Mouse (Mus musculus): ENCODE data around the gene Olfr1238. TPM values are rescaled to one million over a fixed set of nuclear protein-coding genes. Genes with fewer than 3 reads are reported as not detected.

The Olfr1238 gene
- not detected in 2 replicates for polyA plus RNA-seq (2015; fragmentation: Nextera tagmentation; extraction: Ambion mirVana)

GRCm38 (mm10) chr2:89409576-89409975 is at the start of gene Olfr1238:
Gene Olfr1238 (minus strand): TSS chr2:89409676.

GRCm38 (mm10) chr2:89442900-89443299 is 33.4 kb upstream of the Olfr1238 start, which contains the start of gene Olfr1240:
Gene Olfr1240 (minus strand): TSS chr2:89443000.

DNA sequence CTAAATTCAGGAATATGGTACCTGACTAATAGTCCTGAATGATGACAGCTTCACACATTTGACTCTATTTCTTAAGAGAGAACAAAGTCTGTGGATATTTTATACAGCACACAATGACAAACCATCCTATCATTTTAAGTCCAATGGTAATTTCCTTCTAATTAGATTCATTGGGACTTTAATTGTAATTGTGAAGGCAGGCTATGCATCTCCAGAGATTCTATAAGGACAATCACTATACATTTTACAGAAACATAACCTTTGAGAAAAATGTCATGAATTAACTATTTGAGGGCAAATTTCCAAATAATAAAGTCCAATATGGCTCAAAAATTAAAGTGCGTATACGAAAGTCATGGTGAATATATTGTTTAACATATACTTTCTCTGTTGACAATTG is 10.8 kb upstream of the Olfr1238 start, which contains the start of gene Olfr1239:
Olfr1239 (minus strand) TSS at position 101 of the 400 bp plus-strand sequence.

DNA sequence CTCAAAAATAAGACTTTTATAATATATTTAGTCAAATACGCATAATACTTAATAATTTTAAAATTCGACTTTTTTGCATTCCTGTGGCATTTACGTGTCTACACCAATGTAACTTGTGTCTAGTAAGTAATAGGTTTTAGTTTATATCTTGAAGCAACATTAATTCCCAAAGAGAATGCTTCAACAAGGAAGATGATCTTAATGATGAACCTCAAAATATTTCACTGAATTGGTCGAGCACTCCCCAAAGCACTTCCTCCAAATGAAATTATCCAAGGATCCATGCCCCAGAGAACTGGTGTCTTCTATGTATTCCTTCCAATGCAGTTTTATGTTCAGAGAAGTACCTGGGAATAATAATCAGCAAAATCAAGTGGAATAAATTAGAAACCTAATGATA is 44.7 kb downstream of the Olfr1238 start, which contains the start of gene Olfr1234:
Olfr1234 (minus strand) TSS at position 101 of the 400 bp plus-strand sequence.

Other genes with a start within 250 kb of the Olfr1238 start
- gene Olfr1224-ps1, start 245.6 kb downstream of the Olfr1238 start, polyA plus RNA-seq (2015; fragmentation: Nextera tagmentation; extraction: Ambion mirVana) = not detected in 2 replicates
- gene Olfr1225, start 235.0 kb downstream of the Olfr1238 start, polyA plus RNA-seq (2015; fragmentation: Nextera tagmentation; extraction: Ambion mirVana) = not detected in 2 replicates
- gene Olfr1226, start 209.6 kb downstream of the Olfr1238 start, polyA plus RNA-seq (2015; fragmentation: Nextera tagmentation; extraction: Ambion mirVana) = not detected in 2 replicates
- gene Olfr1228, start 155.6 kb downstream of the Olfr1238 start, polyA plus RNA-seq (2015; fragmentation: Nextera tagmentation; extraction: Ambion mirVana) = not detected in 2 replicates
- not detected in 2 replicates for gene Olfr1229, start 121.7 kb downstream of the Olfr1238 start, polyA plus RNA-seq (2015; fragmentation: Nextera tagmentation; extraction: Ambion mirVana)
- gene Olfr1230, start 112.4 kb downstream of the Olfr1238 start, polyA plus RNA-seq (2015; fragmentation: Nextera tagmentation; extraction: Ambion mirVana) = not detected in 2 replicates
- not detected in 2 replicates for gene Olfr1231, start 102.6 kb downstream of the Olfr1238 start, polyA plus RNA-seq (2015; fragmentation: Nextera tagmentation; extraction: Ambion mirVana)
- gene Olfr1232, start 80.0 kb downstream of the Olfr1238 start, polyA plus RNA-seq (2015; fragmentation: Nextera tagmentation; extraction: Ambion mirVana) = not detected in 2 replicates
- not detected in 2 replicates for gene Olfr1233, start 67.3 kb downstream of the Olfr1238 start, polyA plus RNA-seq (2015; fragmentation: Nextera tagmentation; extraction: Ambion mirVana)
- not detected in 2 replicates for gene Olfr1234, start 44.8 kb downstream of the Olfr1238 start, polyA plus RNA-seq (2015; fragmentation: Nextera tagmentation; extraction: Ambion mirVana)
- gene Olfr1239, start 10.7 kb upstream of the Olfr1238 start, polyA plus RNA-seq (2015; fragmentation: Nextera tagmentation; extraction: Ambion mirVana) = not detected in 2 replicates
- not detected in 2 replicates for gene Olfr1240, start 33.3 kb upstream of the Olfr1238 start, polyA plus RNA-seq (2015; fragmentation: Nextera tagmentation; extraction: Ambion mirVana)
- not detected in 2 replicates for gene Olfr1241, start 77.5 kb upstream of the Olfr1238 start, polyA plus RNA-seq (2015; fragmentation: Nextera tagmentation; extraction: Ambion mirVana)
- gene Olfr1242, start 88.7 kb upstream of the Olfr1238 start, polyA plus RNA-seq (2015; fragmentation: Nextera tagmentation; extraction: Ambion mirVana) = not detected in 2 replicates
- not detected in 2 replicates for gene Olfr1243, start 121.8 kb upstream of the Olfr1238 start, polyA plus RNA-seq (2015; fragmentation: Nextera tagmentation; extraction: Ambion mirVana)
- not detected in 2 replicates for gene Olfr1245, start 168.8 kb upstream of the Olfr1238 start, polyA plus RNA-seq (2015; fragmentation: Nextera tagmentation; extraction: Ambion mirVana)
- gene Olfr1246, start 183.5 kb upstream of the Olfr1238 start, polyA plus RNA-seq (2015; fragmentation: Nextera tagmentation; extraction: Ambion mirVana) = not detected in 2 replicates
- not detected in 2 replicates for gene Olfr1247, start 204.5 kb upstream of the Olfr1238 start, polyA plus RNA-seq (2015; fragmentation: Nextera tagmentation; extraction: Ambion mirVana)
- not detected in 2 replicates for gene Olfr1248, start 208.6 kb upstream of the Olfr1238 start, polyA plus RNA-seq (2015; fragmentation: Nextera tagmentation; extraction: Ambion mirVana)
- not detected in 2 replicates for gene Olfr1249, start 225.3 kb upstream of the Olfr1238 start, polyA plus RNA-seq (2015; fragmentation: Nextera tagmentation; extraction: Ambion mirVana)

Data from adrenal gland, postnatal 0 days (tissue).